Mouse (Mus musculus): ENCODE data around the gene Ly75.
A peak's percentile ranks its signal among the peaks of the same experiment; 100 is the strongest.

The Ly75 gene

GRCm38 (mm10) chr2:60382858-60383669 lies at the start of gene Ly75:
Ly75 (minus strand) TSS chr2:60383303.
- DNase-seq (ENCODE audit: low spot score in 2 of 2): peak; percentile 78 to 81

- no peak for DNase-seq (ENCODE audit: low spot score in 2 of 2)
Measured at GRCm38 (mm10) chr2:60430315-60431021, 47.4 kb upstream of the Ly75 start.

DNA sequence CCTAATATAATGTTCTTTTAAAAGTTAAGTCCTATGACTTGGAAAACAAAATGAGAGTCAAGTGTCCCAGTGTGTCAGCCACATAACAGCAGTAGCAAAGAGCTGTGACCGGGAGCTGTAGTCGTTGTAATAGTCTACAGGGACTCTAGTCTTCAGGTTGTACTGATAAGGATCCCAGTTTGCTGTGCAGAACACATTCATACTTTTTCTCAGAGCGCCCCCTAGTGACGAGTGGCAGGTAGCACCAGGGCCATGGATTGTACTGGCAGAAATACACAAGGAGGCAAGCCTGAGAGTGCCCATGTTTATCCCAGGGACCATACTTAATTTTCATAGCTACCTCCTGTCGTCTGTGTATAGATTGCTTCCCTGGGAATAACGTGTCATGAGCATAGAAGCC lies 35.0 kb upstream of the Ly75 start:
- DNase-seq (ENCODE audit: low spot score in 2 of 2): peak; percentile 40 to 53

GRCm38 (mm10) chr2:60414334-60414733 lies 31.2 kb upstream of the Ly75 start:
- DNase-seq (ENCODE audit: low spot score in 2 of 2): no peak

GRCm38 (mm10) chr2:60413006-60413650 lies 30.0 kb upstream of the Ly75 start:
- no peak for DNase-seq (ENCODE audit: low spot score in 2 of 2)

DNA sequence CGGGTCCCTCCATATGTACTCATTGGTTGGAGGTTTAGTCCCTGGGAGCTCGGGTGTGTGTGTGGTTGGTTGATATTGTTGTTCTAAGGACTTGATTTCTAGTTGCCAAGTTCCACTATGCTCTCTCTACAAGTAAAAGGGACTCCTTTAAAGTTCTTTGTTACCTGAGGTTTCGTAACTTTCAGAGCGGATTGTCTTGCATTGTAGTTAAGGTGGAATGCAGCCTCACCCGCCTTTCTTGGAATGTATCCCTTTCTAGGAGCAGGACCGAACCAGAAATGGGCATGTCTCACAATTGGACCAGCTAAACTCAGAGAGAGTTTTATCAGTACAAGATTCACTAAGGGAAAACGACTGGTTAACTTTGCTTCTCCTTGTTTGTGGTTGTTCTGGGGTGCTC lies 28.1 kb upstream of the Ly75 start:
- DNase-seq (ENCODE audit: low spot score in 2 of 2): no peak

DNA sequence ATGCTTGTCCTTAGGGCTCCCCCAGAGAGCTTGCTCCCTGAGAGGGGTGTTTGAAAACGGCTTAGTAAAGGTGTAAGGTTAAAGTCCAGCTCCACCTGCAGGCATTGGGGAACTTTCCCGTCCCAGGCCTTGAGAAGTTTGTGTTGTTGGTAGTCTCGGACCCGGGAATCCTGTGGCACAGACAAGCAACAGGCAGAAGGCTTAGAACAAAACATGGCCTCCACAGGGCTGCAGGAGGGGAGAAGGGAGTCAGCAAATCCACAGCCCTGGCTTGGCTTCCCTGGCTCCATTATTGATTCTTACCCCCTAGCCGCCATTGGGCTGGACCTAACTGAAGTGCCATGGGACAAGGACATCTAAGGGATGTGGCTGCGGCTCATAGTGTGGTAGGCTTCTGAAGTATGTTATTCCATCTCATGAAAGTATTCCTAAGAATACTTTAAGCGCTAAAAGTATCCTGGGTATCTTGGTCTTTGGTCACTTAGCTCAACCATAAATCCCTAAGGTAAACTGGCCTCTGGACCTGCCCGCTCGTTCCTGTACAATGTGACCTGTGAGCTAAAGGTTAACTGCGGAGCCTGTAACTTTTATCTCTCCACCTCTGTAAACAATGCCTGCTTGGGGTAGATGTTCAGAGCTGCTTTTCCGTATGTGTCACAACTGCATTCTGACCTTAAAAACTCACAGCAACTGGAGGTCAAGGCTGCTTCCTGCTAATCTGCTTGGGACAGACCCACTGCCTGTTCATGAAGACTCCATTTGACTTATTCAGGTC lies 27.1 kb upstream of the Ly75 start:
- DNase-seq (ENCODE audit: low spot score in 2 of 2): no peak

DNA sequence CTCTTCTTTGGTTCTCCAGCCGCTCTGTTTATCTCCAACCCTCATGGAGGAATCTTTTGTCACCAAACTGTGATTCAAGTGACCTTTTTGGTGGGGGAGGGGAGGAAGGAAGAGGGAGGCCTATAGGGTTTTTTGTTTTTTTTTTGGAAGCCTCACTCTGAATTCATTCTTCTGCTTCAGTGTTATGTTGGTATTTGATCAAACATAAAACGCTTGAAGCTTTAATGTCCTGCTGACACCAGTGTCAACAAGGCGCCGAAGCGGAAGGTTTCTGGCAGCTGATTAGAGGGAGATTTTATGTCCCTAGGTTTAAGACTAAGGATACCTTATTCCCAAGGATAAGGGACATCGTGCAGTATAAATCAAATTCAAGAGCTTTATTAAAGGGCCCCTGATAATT lies 26.1 kb upstream of the Ly75 start:
- no peak for DNase-seq (ENCODE audit: low spot score in 2 of 2)

GRCm38 (mm10) chr2:60407387-60407786 lies 24.3 kb upstream of the Ly75 start:
- DNase-seq (ENCODE audit: low spot score in 2 of 2): no peak

DNA sequence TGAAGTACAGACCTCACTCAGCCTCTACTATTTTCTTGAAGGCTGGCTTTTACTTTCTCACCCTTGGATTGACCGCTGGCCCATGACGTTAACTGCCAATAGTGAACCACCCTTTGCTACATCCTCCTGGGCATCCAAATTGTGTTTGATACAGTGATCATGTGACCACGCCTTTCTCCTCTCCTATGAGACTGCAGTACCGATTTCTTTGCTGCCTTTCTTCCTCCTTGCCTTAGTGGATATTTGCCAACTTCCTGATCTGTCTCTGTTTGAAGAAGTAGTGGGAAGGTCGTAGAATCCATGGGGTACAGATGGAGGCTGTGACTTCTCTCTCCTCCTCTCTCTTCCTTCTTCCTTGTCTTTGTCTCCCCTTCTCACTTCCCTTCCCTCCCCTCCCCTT lies 22.3 kb upstream of the Ly75 start:
- no peak for DNase-seq (ENCODE audit: low spot score in 2 of 2)

GRCm38 (mm10) chr2:60404763-60405162 lies 21.7 kb upstream of the Ly75 start:
- no peak for DNase-seq (ENCODE audit: low spot score in 2 of 2)

DNA sequence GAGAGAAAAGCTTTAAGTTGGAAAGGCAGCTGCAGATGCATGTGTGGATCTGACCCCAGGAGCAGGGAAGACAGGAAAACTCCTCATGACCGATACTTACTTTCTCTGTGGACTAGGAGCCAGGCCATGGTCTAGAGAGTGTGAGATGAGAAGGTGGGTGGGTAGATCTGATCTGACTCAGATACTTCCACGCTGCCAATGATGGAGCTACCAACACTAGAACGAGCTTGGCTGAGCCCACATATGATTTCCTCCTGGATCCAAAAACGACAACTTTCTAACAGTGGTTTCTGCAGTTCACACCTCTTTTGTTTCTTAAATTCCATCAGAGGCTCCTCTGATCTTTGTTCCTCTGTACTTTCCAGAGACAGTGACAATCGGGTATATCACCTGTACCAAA lies 18.6 kb upstream of the Ly75 start:
- DNase-seq (ENCODE audit: low spot score in 2 of 2): no peak

- DNase-seq (ENCODE audit: low spot score in 2 of 2): no peak
Measured at GRCm38 (mm10) chr2:60393786-60394185, 10.7 kb upstream of the Ly75 start.

DNA sequence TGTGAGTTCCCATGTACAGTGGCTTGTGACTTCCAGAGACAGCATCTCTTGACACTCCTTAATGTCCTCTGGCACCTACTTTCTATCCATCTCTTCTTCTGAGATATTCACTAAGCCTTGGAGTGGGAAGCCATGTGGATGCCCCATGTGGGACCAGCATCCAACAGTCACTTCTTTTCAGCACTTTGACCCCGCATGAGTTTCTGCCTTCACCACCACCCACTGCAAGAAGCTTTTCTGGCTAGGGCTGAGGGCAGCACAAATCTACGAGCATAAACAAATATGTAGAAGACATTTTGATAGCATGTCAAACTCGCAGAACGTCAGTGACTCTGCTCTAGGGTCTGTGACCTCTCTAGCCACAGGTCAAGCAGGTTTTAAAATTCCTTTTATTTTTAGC lies 9.2 kb upstream of the Ly75 start:
- no peak for DNase-seq (ENCODE audit: low spot score in 2 of 2)

DNA sequence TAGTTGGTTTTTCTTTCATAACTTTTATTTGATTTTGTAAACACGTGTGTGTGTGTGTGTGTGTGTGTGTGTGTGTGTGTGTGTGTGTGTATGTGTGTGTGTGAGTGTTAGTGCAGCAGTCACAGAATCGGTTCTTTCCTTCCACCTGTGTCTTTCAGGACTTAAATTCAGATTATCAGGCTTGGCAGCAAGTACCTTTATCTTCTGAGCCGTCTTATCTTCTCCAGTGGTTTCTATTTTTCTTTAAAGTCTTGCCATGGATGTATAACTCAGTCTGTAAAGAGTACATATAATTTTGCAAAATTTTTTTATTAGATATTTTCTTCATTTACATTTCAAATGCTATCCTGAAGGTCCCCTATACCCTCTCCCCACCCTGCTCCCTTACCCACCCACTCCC lies 4.3 kb upstream of the Ly75 start:
- no peak for DNase-seq (ENCODE audit: low spot score in 2 of 2)

DNA sequence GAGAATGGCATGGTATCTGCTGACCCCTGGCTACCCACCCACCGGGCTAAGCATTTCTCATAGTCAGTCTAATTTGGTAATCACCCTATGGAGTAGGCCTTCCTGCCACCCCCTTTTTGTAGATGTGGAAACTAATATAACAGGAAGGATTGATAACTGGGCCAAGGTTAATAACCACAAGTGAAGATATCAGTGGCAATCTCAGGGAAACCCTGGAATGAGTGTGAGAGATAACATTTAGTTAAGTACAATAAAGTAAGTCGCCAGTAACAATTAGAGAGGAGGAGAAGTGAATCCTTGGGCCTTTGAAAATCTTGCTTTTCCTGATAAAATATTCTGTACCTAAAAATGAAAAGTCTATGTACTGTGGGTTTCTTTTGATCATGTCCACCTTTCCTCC lies 3.7 kb upstream of the Ly75 start:
- no peak for DNase-seq (ENCODE audit: low spot score in 2 of 2)

- DNase-seq (ENCODE audit: low spot score in 2 of 2): no peak
Measured at GRCm38 (mm10) chr2:60384763-60385085, 1.6 kb upstream of the Ly75 start.

GRCm38 (mm10) chr2:60384083-60384762 lies 1.1 kb upstream of the Ly75 start:
- DNase-seq (ENCODE audit: low spot score in 2 of 2): no peak

GRCm38 (mm10) chr2:60382346-60382745 lies 757 bp downstream of the Ly75 start:
- DNase-seq (ENCODE audit: low spot score in 2 of 2): peak; percentile 25 to 32

- no peak for DNase-seq (ENCODE audit: low spot score in 2 of 2)
Measured at GRCm38 (mm10) chr2:60377260-60377659, 5.8 kb downstream of the Ly75 start.

- DNase-seq (ENCODE audit: low spot score in 2 of 2): no peak
Measured at GRCm38 (mm10) chr2:60375608-60376107, 7.4 kb downstream of the Ly75 start.
